Mouse (Mus musculus) lung, postnatal 0 days (tissue): ENCODE measurements at regions not wholly inside any gene's neighbourhood (a gene's known extent, or its start where the extent isn't known, plus 50 kb on each side); places are given as distances from the start of the nearest gene placed in this dataset.

ENCODE experiments used
- ATAC-seq: fragments of 200-750 bp; cut with Nextera tagmentation; 2 replicates; pipeline ENCODE4 v1.8.0; 2017; ENCODE audit warnings: moderate library complexity
- DNase-seq: peaks from one replicate; pipeline ENCODE4 v3.0.0-alpha.2; 2016; ENCODE audit warnings: low spot score
- H3K27ac ChIP-seq: fragments of 300-500 bp; sonication (generic); 2 replicates; pipeline ENCODE4 v1.5.1; 2014; ENCODE audit warnings: antibody characterized with exemption, mild to moderate bottlenecking, low read length, mixed read lengths
- H3K27me3 ChIP-seq: fragments of 300-500 bp; sonication (generic); replicated peaks from 2 replicates; pipeline ENCODE4 v1.6.1; 2014; ENCODE audit warnings: low read length, mixed read lengths; ENCODE audit not compliant: insufficient read depth
- H3K36me3 ChIP-seq: fragments of 300-500 bp; sonication (generic); 2 replicates; pipeline ENCODE4 v1.6.1; 2014; ENCODE audit warnings: low read length, mixed read lengths; ENCODE audit not compliant: insufficient read depth
- H3K4me1 ChIP-seq: fragments of 300-500 bp; sonication (generic); 2 replicates; pipeline ENCODE4 v1.6.1; 2014; ENCODE audit warnings: antibody characterized with exemption, low read depth, low read length, mixed read lengths; ENCODE audit not compliant: insufficient read depth
- H3K4me2 ChIP-seq: fragments of 300-500 bp; sonication (generic); replicated peaks from 2 replicates; pipeline ENCODE4 v1.6.1; 2014; ENCODE audit warnings: low read depth, mild to moderate bottlenecking, low read length, moderate library complexity, mixed read lengths
- H3K4me3 ChIP-seq: fragments of 300-500 bp; sonication (generic); 2 replicates; pipeline ENCODE4 v1.5.1; 2014; ENCODE audit warnings: low read depth, low read length
- H3K9ac ChIP-seq: fragments of 300-500 bp; sonication (generic); replicated peaks from 2 replicates; pipeline ENCODE4 v1.6.1; 2014; ENCODE audit warnings: low read depth, mild to moderate bottlenecking
- H3K9me3 ChIP-seq: fragments of 300-500 bp; sonication (generic); 2 replicates; pipeline ENCODE4 v1.6.1; 2016; ENCODE audit warnings: low read length, mixed read lengths
- CTCF ChIP-seq: IDR thresholded peaks from 2 replicates; pipeline ENCODE4 v1.5.1; 2016; ENCODE audit warnings: antibody characterized with exemption, mild to moderate bottlenecking
- EP300 ChIP-seq: IDR thresholded peaks from 2 replicates; pipeline ENCODE4 v1.6.1; 2016; ENCODE audit warnings: antibody characterized with exemption, mild to moderate bottlenecking, control low read depth
- WGBS: fragments of 180-500 bp; shearing (Covaris S2); extraction: QIAGEN DNeasy Blood & Tissue Kit; methylation state at CpG from one replicate; pipeline ENCODE4 v1.1.7; 2014; 5-methylcytosine and 5-hydroxymethylcytosine counted together

DNA sequence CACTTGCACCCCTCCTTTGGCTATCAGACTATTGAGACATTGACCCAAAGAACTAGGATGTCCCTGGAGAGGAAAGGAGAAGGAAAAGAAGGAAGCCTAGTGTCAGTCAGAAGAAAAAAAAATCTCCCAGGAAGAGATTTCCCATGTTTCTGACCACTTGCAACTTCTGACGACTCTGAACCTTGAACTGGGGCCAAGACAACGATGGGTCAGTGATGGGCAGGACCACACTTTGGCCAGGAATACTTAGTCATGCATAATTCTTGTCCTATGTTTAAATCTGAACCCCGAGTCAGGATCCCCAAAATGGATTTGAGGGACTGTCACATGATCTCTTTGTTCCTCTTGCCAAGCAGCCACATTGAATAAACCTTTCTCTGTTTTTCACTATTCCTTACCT is 276.7 kb upstream of the Cxcr4 start:
- no peak overlapping the region for H3K4me3 ChIP-seq
- no peak overlapping the region for H3K4me2 ChIP-seq
- H3K36me3 ChIP-seq, result no peaks in the 10 kb centered on the region
- TF ChIP-seq EP300, result no peak
- no peak for TF ChIP-seq CTCF
- no peaks in the 10 kb centered on the region for H3K27me3 ChIP-seq
- no peak for DNase-seq
- no peaks in the 10 kb centered on the region for H3K4me1 ChIP-seq
- no peaks in the 10 kb centered on the region for H3K9me3 ChIP-seq
- no peak overlapping the region for H3K9ac ChIP-seq
- no peak for ATAC-seq
- H3K27ac ChIP-seq, result no peak overlapping the region
- 43% methylated on average over 3 of the region's 3 CpGs for WGBS

- ATAC-seq, result no peak
- TF ChIP-seq EP300 (no peak), CTCF (no peak)
- 23% methylated on average over 1 of the region's 1 CpGs for WGBS
These were observed 268.4 kb upstream of the Cxcr4 start for GRCm38 (mm10) chr1:128860537-128860936.

GRCm38 (mm10) chr1:128860094-128860493 is 268.0 kb upstream of the Cxcr4 start:
- no peaks in the 10 kb centered on the region for H3K27me3 ChIP-seq
- no peaks in the 10 kb centered on the region for H3K36me3 ChIP-seq
- WGBS, result 37% methylated on average over 7 of the region's 7 CpGs
- H3K27ac ChIP-seq, result no peak overlapping the region
- H3K9me3 ChIP-seq, result no peaks in the 10 kb centered on the region
- no peaks in the 10 kb centered on the region for H3K4me1 ChIP-seq
- H3K4me2 ChIP-seq, result no peak overlapping the region
- DNase-seq, result no peak
- TF ChIP-seq EP300 (no peak), CTCF (no peak)
- H3K9ac ChIP-seq, result no peak overlapping the region
- no peak overlapping the region for H3K4me3 ChIP-seq
- no peak for ATAC-seq

More at GRCm38 (mm10) chr1:128860537-128860936, 268.4 kb upstream of the Cxcr4 start:
- H3K9me3 ChIP-seq, result no peaks in the 10 kb centered on the region
- DNase-seq, result no peak
- H3K4me1 ChIP-seq, result no peaks in the 10 kb centered on the region
- H3K4me3 ChIP-seq, result no peak overlapping the region
- no peak overlapping the region for H3K27ac ChIP-seq
- no peaks in the 10 kb centered on the region for H3K36me3 ChIP-seq
- no peak overlapping the region for H3K9ac ChIP-seq
- no peaks in the 10 kb centered on the region for H3K27me3 ChIP-seq
- no peak overlapping the region for H3K4me2 ChIP-seq

GRCm38 (mm10) chr1:128858661-128859060 is 266.6 kb upstream of the Cxcr4 start:
- 70% methylated on average over 2 of the region's 2 CpGs for WGBS

DNA sequence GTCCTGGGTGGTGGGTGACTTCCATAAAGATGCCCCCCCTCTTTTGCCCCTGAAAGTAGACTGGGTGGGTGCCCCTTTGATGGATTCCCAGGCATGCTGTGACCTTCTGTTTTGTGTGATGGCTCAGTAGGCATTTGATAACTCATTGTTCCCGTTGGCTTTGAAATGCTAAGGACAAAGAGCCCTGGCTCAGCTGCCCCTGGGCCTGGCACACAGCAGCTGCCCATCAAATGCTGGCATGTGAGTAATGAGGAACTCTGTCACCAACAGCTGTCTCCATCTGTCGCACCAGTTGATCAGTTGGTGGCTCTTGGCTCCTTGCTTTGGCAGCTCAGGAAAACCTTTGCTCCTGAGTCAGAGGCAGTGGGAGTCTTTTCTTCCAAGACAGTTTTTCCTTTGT is 264.8 kb upstream of the Cxcr4 start:
- WGBS, result 64% methylated on average over 2 of the region's 2 CpGs
- ATAC-seq, result no peak
- DNase-seq, result no peak

More at GRCm38 (mm10) chr1:128858661-128859060, 266.6 kb upstream of the Cxcr4 start:
- no peak for ATAC-seq
- Histone ChIP-seq H3K27me3 (no peaks in the 10 kb centered on the region), H3K4me1 (no peaks in the 10 kb centered on the region), H3K4me3 (no peak overlapping the region), H3K9me3 (no peaks in the 10 kb centered on the region), H3K4me2 (no peak overlapping the region), H3K27ac (no peak overlapping the region), H3K36me3 (no peaks in the 10 kb centered on the region), H3K9ac (no peak overlapping the region)
- TF ChIP-seq EP300, result no peak
- no peak for TF ChIP-seq CTCF
- no peak for DNase-seq

DNA sequence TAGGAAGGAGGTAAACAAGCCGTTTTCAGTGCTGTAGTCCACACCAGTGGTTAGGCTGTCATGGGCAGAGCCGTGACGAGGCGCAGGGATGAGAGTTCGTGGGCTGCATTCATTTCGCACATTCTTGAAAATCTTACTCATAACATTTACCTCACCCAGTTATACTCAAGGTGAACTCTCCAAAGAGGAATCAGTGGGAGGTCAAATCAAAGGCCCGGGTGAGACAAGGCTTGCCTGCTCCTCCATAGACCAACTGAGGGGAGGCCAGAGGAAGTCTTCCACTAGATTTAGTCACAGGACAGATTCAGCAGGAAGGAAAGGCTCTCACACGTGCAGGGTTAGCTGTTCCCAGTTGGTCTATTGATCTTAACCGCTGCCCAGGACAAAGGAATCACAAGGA is 262.6 kb upstream of the Cxcr4 start:
- no peaks in the 10 kb centered on the region for H3K36me3 ChIP-seq
- DNase-seq, result no peak
- no peak for TF ChIP-seq EP300
- TF ChIP-seq CTCF, result no peak
- WGBS, result 67% methylated on average over 9 of the region's 9 CpGs
- no peak overlapping the region for H3K4me2 ChIP-seq
- H3K4me1 ChIP-seq, result no peaks in the 10 kb centered on the region
- H3K27ac ChIP-seq, result no peak overlapping the region
- no peaks in the 10 kb centered on the region for H3K27me3 ChIP-seq
- ATAC-seq, result no peak
- no peak overlapping the region for H3K9ac ChIP-seq
- no peaks in the 10 kb centered on the region for H3K9me3 ChIP-seq
- no peak overlapping the region for H3K4me3 ChIP-seq

More for the DNA sequence above, 264.8 kb upstream of the Cxcr4 start:
- no peak overlapping the region for H3K4me2 ChIP-seq
- no peaks in the 10 kb centered on the region for H3K27me3 ChIP-seq
- H3K4me1 ChIP-seq, result no peaks in the 10 kb centered on the region
- no peak overlapping the region for H3K9ac ChIP-seq
- H3K36me3 ChIP-seq, result no peaks in the 10 kb centered on the region
- no peaks in the 10 kb centered on the region for H3K9me3 ChIP-seq
- no peak overlapping the region for H3K4me3 ChIP-seq
- TF ChIP-seq CTCF (no peak), EP300 (no peak)
- no peak overlapping the region for H3K27ac ChIP-seq

GRCm38 (mm10) chr1:128853286-128853685 is 261.2 kb upstream of the Cxcr4 start:
- no peaks in the 10 kb centered on the region for H3K36me3 ChIP-seq
- TF ChIP-seq CTCF (no peak), EP300 (no peak)
- no peaks in the 10 kb centered on the region for H3K9me3 ChIP-seq
- no peaks in the 10 kb centered on the region for H3K27me3 ChIP-seq
- H3K27ac ChIP-seq, result no peak overlapping the region
- no peak overlapping the region for H3K4me3 ChIP-seq
- ATAC-seq (no peak), DNase-seq (no peak)
- H3K9ac ChIP-seq, result no peak overlapping the region
- H3K4me1 ChIP-seq, result no peaks in the 10 kb centered on the region
- no peak overlapping the region for H3K4me2 ChIP-seq
- 86% methylated on average over 9 of the region's 10 CpGs for whole genome bisulfite sequencing
